Mouse (Mus musculus): Measurements from ENCODE around the gene Erich6b.

- TF ChIP-seq E2F4 (IDR thresholded peaks at IDR 0.05; ENCODE audit: insufficient replicate concordance, low read depth, low read length) (no peak), POLR2A (IDR thresholded peaks at IDR 0.05; ENCODE audit: low read depth, low read length) (no peak)
Observed at GRCm38 (mm10) chr14:75646060-75646459, 4.0 kb downstream of the Erich6b start.
